Mouse (Mus musculus): ENCODE measurements at regions not wholly inside any gene's neighbourhood (a gene's known extent, or its start where the extent isn't known, plus 50 kb on each side); places are given as distances from the start of the nearest gene placed in this dataset.

DNA sequence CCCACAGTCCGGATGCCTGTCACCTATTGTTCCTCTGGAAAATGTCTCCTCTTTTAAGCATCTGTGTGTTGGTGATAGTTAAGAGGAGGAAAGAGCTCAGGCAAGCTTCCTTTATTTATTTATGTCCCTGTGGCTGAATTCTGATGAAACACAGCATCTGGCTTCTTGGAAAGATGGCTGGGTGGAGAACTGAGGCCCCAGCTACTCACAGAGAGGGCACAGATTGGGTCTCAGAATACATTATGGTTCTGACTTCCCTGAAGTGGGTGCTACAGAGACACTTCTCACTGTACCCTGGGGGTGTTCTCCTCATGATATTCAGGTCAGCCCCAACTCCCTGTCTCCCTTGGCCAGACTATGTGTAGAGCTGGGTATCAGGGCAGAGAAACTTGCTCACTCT lies 408.3 kb downstream of the Rps24 start:
- TF ChIP-seq CTCF (IDR thresholded peaks at IDR 0.05; ENCODE audit: low read depth) (no peak), EP300 (IDR thresholded peaks at IDR 0.05; ENCODE audit: low read depth) (no peak)
